Mouse (Mus musculus) neutrophil, adult 59 days (primary cell): ENCODE data around the gene Ap1s3. TPM values are rescaled to one million over a fixed set of nuclear protein-coding genes. Genes with fewer than 3 reads are reported as not detected.

Source experiments
- total RNA-seq, 2 experiments: library from RNA; stranded (reverse); gene quantifications; 1 replicate in 1 of 2; 2 replicates in 1 of 2; pipeline ENCODE4 v1.2.4; 2023

The Ap1s3 gene
- 1 to 10 TPM; 7.1 to 9.5 TPM for total RNA-seq

GRCm38 (mm10) chr1:79671543-79672337 is at the start of gene Ap1s3:
Gene Ap1s3 (minus strand): TSS chr1:79671972.

Other genes starting within 250 kb of the Ap1s3 start
- gene Scg2, start 231.9 kb downstream of the Ap1s3 start, total RNA-seq: not detected
- gene Mrpl44, start 104.0 kb upstream of the Ap1s3 start, total RNA-seq: 10 to 100 TPM; 16.6 to 16.7 TPM
- gene Wdfy1, start 104.2 kb upstream of the Ap1s3 start, total RNA-seq: 10 to 100 TPM; 56.1 to 56.7 TPM
- gene Serpine2, start 189.2 kb upstream of the Ap1s3 start, total RNA-seq: 1 to 10 TPM; 5.3 to 6.0 TPM